ENCODE assay signal across 8 mouse cellular contexts in genomic region chr10:77165318-77165945, GRCm38 (mm10). TPM values are rescaled to one million over a fixed set of nuclear protein-coding genes. Genes with fewer than 3 reads are reported as not detected.
DNase-seq lines count a peak whose midpoint lies in the region; ATAC-seq and TF ChIP-seq lines count a peak whose summit lies in the region.

No protein-coding gene starts in this region.

- H3K4me2 ChIP-seq in heart, postnatal 0 days (ENCODE audit: low read depth, low read length), result peak overlapping the region; percentile 68
- H3K4me2 ChIP-seq in limb, embryonic 11.5 days (ENCODE audit: low read depth, severe bottlenecking), result peak overlapping the region; percentile 85
- H3K4me2 ChIP-seq in midbrain, embryonic 15.5 days, result peak overlapping the region; percentile 85

- 3% methylated on average over 40 of the region's 40 CpGs for WGBS in heart, postnatal 0 days
- WGBS in limb, embryonic 11.5 days, result under 1% methylated on average over 40 of the region's 40 CpGs
- under 1% methylated on average over 40 of the region's 40 CpGs for WGBS in midbrain, embryonic 15.5 days

- no peak for TF ChIP-seq EP300 in heart, postnatal 0 days (IDR thresholded peaks at IDR 0.05; ENCODE audit: low read depth)

- peak; percentile 80 for DNase-seq in heart, adult 11 months
- DNase-seq in heart, postnatal 25 days (ENCODE audit: low spot score), result no peak
- peak; percentile 75 for DNase-seq in brain, embryonic 14.5 days (ENCODE audit: low read depth)
- DNase-seq in heart, postnatal 0 days (ENCODE audit: low spot score), result no peak
- DNase-seq in limb, embryonic 11.5 days (ENCODE audit: low spot score), result peak; percentile 90
- DNase-seq in right cerebral cortex, adult 2 months (ENCODE audit: low spot score in 2 of 2), result no peak
- no peak for DNase-seq in cerebellum, adult 9-11 months

- no peak for TF ChIP-seq POLR2A in brain, embryonic 14.5 days (IDR thresholded peaks at IDR 0.05; ENCODE audit: borderline replicate concordance, extremely low read depth, insufficient read depth, insufficient read length, poor library complexity, severe bottlenecking)

- no peaks in the 10 kb centered on the region for H3K36me3 ChIP-seq in heart, postnatal 0 days (replicated peaks; ENCODE audit: control insufficient read depth, insufficient read depth, low read length)
- no peaks in the 10 kb centered on the region for H3K36me3 ChIP-seq in limb, embryonic 11.5 days (ENCODE audit: control insufficient read depth, insufficient read depth, low read length)
- no peaks in the 10 kb centered on the region for H3K36me3 ChIP-seq in midbrain, embryonic 15.5 days (replicated peaks)

- peaks cover 10% of the 10 kb centered on the region; the same call in 1 of the 2 replicates for H3K4me1 ChIP-seq in heart, postnatal 0 days (ENCODE audit: control insufficient read depth, insufficient read depth)
- H3K4me1 ChIP-seq in limb, embryonic 11.5 days (ENCODE audit: control insufficient read depth, insufficient read depth, low read length), result peaks cover 21% of the 10 kb centered on the region
- peaks cover 18% of the 10 kb centered on the region for H3K4me1 ChIP-seq in midbrain, embryonic 15.5 days

- peak overlapping the region; percentile 14 for H3K9ac ChIP-seq in heart, postnatal 0 days (replicated peaks; ENCODE audit: low read depth, low read length)
- H3K9ac ChIP-seq in limb, embryonic 11.5 days (ENCODE audit: low read length), result peak overlapping the region; percentile 62
- peak overlapping the region; percentile 17 for H3K9ac ChIP-seq in midbrain, embryonic 15.5 days

- H3K4me3 ChIP-seq in heart, postnatal 0 days (ENCODE audit: low read depth, low read length), result peak overlapping the region; percentile 52
- peak overlapping the region; percentile 51 for H3K4me3 ChIP-seq in limb, embryonic 11.5 days (ENCODE audit: low read depth, low read length)
- peak overlapping the region; percentile 43 for H3K4me3 ChIP-seq in midbrain, embryonic 15.5 days

- no peak for TF ChIP-seq CTCF in brain, embryonic 14.5 days (IDR thresholded peaks at IDR 0.05; ENCODE audit: borderline replicate concordance, extremely low read depth, insufficient read depth, insufficient read length)
- TF ChIP-seq CTCF in heart, postnatal 0 days (IDR thresholded peaks at IDR 0.05; ENCODE audit: low read depth), result no peak

- 0 out of 2 replicates have a peak overlapping the region, but pooled peaks have one; percentile 8 for H3K27ac ChIP-seq in heart, postnatal 0 days (ENCODE audit: low read depth)
- peak overlapping the region; percentile 79 for H3K27ac ChIP-seq in limb, embryonic 11.5 days (replicated peaks; ENCODE audit: low read depth, low read length)
- no peak overlapping the region for H3K27ac ChIP-seq in midbrain, embryonic 15.5 days

- intact Hi-C loops in heart, postnatal 25 days (cut with DNase I), result no loop called here

- peaks cover 32% of the 10 kb centered on the region; the same call in 1 of the 2 replicates for H3K27me3 ChIP-seq in heart, postnatal 0 days (ENCODE audit: control insufficient read depth, insufficient read depth, low read length)
- no peaks in the 10 kb centered on the region for H3K27me3 ChIP-seq in limb, embryonic 11.5 days (ENCODE audit: control insufficient read depth, insufficient read depth, low read length)
- H3K27me3 ChIP-seq in midbrain, embryonic 15.5 days (replicated peaks), result peaks cover 22% of the 10 kb centered on the region

- no peaks in the 10 kb centered on the region for H3K9me3 ChIP-seq in heart, postnatal 0 days (replicated peaks; ENCODE audit: control insufficient read depth, low read length)
- H3K9me3 ChIP-seq in limb, embryonic 11.5 days (ENCODE audit: control insufficient read depth, low read length), result no peaks in the 10 kb centered on the region
- no peaks in the 10 kb centered on the region for H3K9me3 ChIP-seq in midbrain, embryonic 15.5 days

- ATAC-seq in heart, postnatal 0 days (ENCODE audit: insufficient read depth, low read depth), result peak; percentile 44
- ATAC-seq in limb, embryonic 11.5 days (ENCODE audit: insufficient number of reproducible peaks, low FRiP score, low TSS enrichment, low read depth), result peak; percentile 66; the same call in 1 of the 2 replicates
- peak; percentile 55; the same call in 1 of the 2 replicates for ATAC-seq in midbrain, embryonic 15.5 days (replicated peaks)

RNA-seq across cellular contexts. Expression of gene Col18a1, which starts 0.9 kb away (rescaled TPM):
- 10 to 100 TPM; 13.0 to 15.3 TPM for total RNA-seq in heart, postnatal 25 days (2021)
- 24.5 and 45.2 TPM in 2 replicates for polyA plus RNA-seq in brain, embryonic 14.5 days (2012; rRNA removed)
- 130 and 133 TPM in 2 replicates for total RNA-seq in heart, postnatal 0 days (2014; rRNA removed; ENCODE audit: low replicate concordance)
- polyA plus RNA-seq in heart, postnatal 0 days (2015; fragmentation: Nextera tagmentation; extraction: Ambion mirVana), result 40.6 and 47.3 TPM in 2 replicates
- 63.0 and 77.1 TPM in 2 replicates for polyA plus RNA-seq in limb, embryonic 11.5 days (2014; fragmentation: Nextera tagmentation; extraction: Ambion mirVana)
- polyA plus RNA-seq in midbrain, embryonic 15.5 days (2015; fragmentation: Nextera tagmentation; extraction: Ambion mirVana), result 33.6 and 35.8 TPM in 2 replicates

Comparison
In these comparisons a context has a peak if more than half of its experiments do, and no peak if none do; other contexts are left out.
1. DNase-seq: peak in heart, adult 11 months (single experiment), brain, embryonic 14.5 days (single experiment) and limb, embryonic 11.5 days (single experiment); none in heart, postnatal 25 days (single experiment), heart, postnatal 0 days (single experiment), right cerebral cortex, adult 2 months (0 of 2) and cerebellum, adult 9-11 months (single experiment).
2. Peak in every context shown above with its lines, with median percentiles within 50 percentile points of each other: ATAC-seq, H3K4me2 ChIP-seq, H3K4me3 ChIP-seq and H3K9ac ChIP-seq.